Mouse (Mus musculus) hindbrain, embryonic 16.5 days (tissue): ENCODE results near the gene Olfr766-ps1. TPM values are rescaled to one million over a fixed set of nuclear protein-coding genes. Genes with fewer than 3 reads are reported as not detected.

Experiments
- ATAC-seq: fragments of 200-750 bp; cut with Nextera tagmentation; 2 replicates; pipeline ENCODE4 v1.8.0; 2017; ENCODE audit warnings: moderate TSS enrichment, moderate library complexity
- H3K27ac ChIP-seq: fragments of 300-500 bp; sonication (generic); 2 replicates; pipeline ENCODE4 v1.5.1; 2014; ENCODE audit warnings: low read depth, mild to moderate bottlenecking, control low read depth, low read length, moderate library complexity
- H3K27me3 ChIP-seq: fragments of 300-500 bp; sonication (generic); replicated peaks from 2 replicates; pipeline ENCODE4 v1.6.1; 2014; ENCODE audit warnings: low read length; ENCODE audit not compliant: control insufficient read depth, insufficient read depth
- H3K36me3 ChIP-seq: fragments of 300-500 bp; sonication (generic); 2 replicates; pipeline ENCODE4 v1.6.1; 2014; ENCODE audit warnings: mild to moderate bottlenecking, low read length, moderate library complexity, mixed read lengths; ENCODE audit not compliant: control insufficient read depth, insufficient read depth
- H3K4me1 ChIP-seq: fragments of 300-500 bp; sonication (generic); 2 replicates; pipeline ENCODE4 v1.6.1; 2014; ENCODE audit warnings: low read depth, low read length; ENCODE audit not compliant: control insufficient read depth, insufficient read depth
- H3K4me2 ChIP-seq: fragments of 300-500 bp; sonication (generic); 2 replicates; pipeline ENCODE4 v1.6.1; 2014; ENCODE audit warnings: mild to moderate bottlenecking, low read length, control low read depth, moderate library complexity
- H3K4me3 ChIP-seq: fragments of 300-500 bp; sonication (generic); 2 replicates; pipeline ENCODE4 v1.5.1; 2014; ENCODE audit warnings: mild to moderate bottlenecking, low read length, control low read depth, moderate library complexity
- H3K9ac ChIP-seq: fragments of 300-500 bp; sonication (generic); 2 replicates; pipeline ENCODE4 v1.6.1; 2014; ENCODE audit warnings: low read depth, mild to moderate bottlenecking, control low read depth, low read length, moderate library complexity
- H3K9me3 ChIP-seq: fragments of 300-500 bp; sonication (generic); 2 replicates; pipeline ENCODE4 v1.6.1; 2014; ENCODE audit warnings: mild to moderate bottlenecking, low read length, moderate library complexity; ENCODE audit not compliant: control insufficient read depth
- WGBS: fragments of 180-500 bp; shearing (Covaris S2); extraction: QIAGEN DNeasy Blood & Tissue Kit; methylation state at CpG from one replicate; pipeline ENCODE4 v1.1.7; 2014; 5-methylcytosine and 5-hydroxymethylcytosine counted together
- polyA plus RNA-seq: library from polyadenylated mRNA; unstranded; fragments of >200 nt; fragmentation: Nextera tagmentation; extraction: Ambion mirVana; gene quantifications from 2 replicates; pipeline ENCODE4 v1.2.1, GENCODE M21; 2015

Olfr766-ps1 gene
- polyA plus RNA-seq, 1 experiment from 2014 or later = not detected

- H3K27me3 ChIP-seq = no peaks in the 10 kb centered on the region
- ATAC-seq = peak; percentile 71
- WGBS = 63% methylated on average over 3 of the region's 3 CpGs
Measured at GRCm38 (mm10) chr10:129026018-129026662, 42.6 kb downstream of the Olfr766-ps1 start.

GRCm38 (mm10) chr10:129023319-129023718 is 45.5 kb downstream of the Olfr766-ps1 start:
- no peak overlapping the region for H3K27ac ChIP-seq
- H3K27me3 ChIP-seq = no peaks in the 10 kb centered on the region
- H3K9ac ChIP-seq = no peak overlapping the region
- H3K4me2 ChIP-seq = no peak overlapping the region
- no peaks in the 10 kb centered on the region for H3K9me3 ChIP-seq
- H3K4me1 ChIP-seq = no peaks in the 10 kb centered on the region
- no peak overlapping the region for H3K4me3 ChIP-seq
- ATAC-seq = no peak
- H3K36me3 ChIP-seq = no peaks in the 10 kb centered on the region

More at GRCm38 (mm10) chr10:129026018-129026662, 42.6 kb downstream of the Olfr766-ps1 start:
- Histone ChIP-seq H3K9ac (no peak overlapping the region), H3K9me3 (no peaks in the 10 kb centered on the region), H3K4me2 (no peak overlapping the region), H3K27ac (no peak overlapping the region), H3K36me3 (no peaks in the 10 kb centered on the region), H3K4me3 (no peak overlapping the region), H3K4me1 (no peaks in the 10 kb centered on the region)

DNA sequence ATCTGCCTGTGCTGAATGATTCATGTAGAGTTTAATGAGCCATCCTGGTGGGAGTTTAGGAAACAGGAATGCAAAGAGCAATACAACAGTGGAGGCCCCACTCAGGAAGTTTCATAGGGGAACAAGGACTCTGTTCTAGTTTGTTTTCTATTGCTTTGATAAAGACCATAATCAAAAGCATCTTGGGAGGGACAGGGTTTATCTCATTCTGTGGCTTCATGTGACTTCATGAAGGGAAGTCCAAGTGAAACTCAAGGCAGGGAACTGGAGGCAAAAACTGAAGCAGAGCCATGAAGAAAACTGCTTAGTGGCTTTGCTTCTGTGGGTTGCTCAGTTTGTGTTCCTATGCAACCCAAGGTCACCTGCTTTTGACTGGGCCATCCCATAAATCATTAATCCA is 54.3 kb downstream of the Olfr766-ps1 start:
- ATAC-seq = no peak
- Histone ChIP-seq H3K4me1 (no peaks in the 10 kb centered on the region), H3K27me3 (no peaks in the 10 kb centered on the region), H3K36me3 (no peaks in the 10 kb centered on the region), H3K9me3 (no peaks in the 10 kb centered on the region), H3K9ac (no peak overlapping the region), H3K4me3 (no peak overlapping the region), H3K27ac (no peak overlapping the region), H3K4me2 (no peak overlapping the region)

Other genes with a start within 250 kb of the Olfr766-ps1 start
- gene Ormdl2, start 247.3 kb downstream of the Olfr766-ps1 start, polyA plus RNA-seq = 23.6 and 27.6 TPM in 2 replicates
- 5.8 and 6.5 TPM in 2 replicates for gene Gdf11, start 177.3 kb downstream of the Olfr766-ps1 start, polyA plus RNA-seq
- gene Cd63, start 168.0 kb downstream of the Olfr766-ps1 start, polyA plus RNA-seq = 322 and 343 TPM in 2 replicates
- gene Rdh5, start 146.1 kb downstream of the Olfr766-ps1 start, polyA plus RNA-seq = 29.6 and 30.0 TPM in 2 replicates
- gene Bloc1s1, start 144.9 kb downstream of the Olfr766-ps1 start, polyA plus RNA-seq = 247 and 278 TPM in 2 replicates
- 12.7 and 12.8 TPM in 2 replicates for gene Itga7, start 135.2 kb downstream of the Olfr766-ps1 start, polyA plus RNA-seq
- gene Mettl7b, start 108.0 kb downstream of the Olfr766-ps1 start, polyA plus RNA-seq = not detected in 2 replicates
- gene Olfr9, start 79.5 kb downstream of the Olfr766-ps1 start, polyA plus RNA-seq = not detected in 2 replicates
- gene Olfr763, start 58.2 kb downstream of the Olfr766-ps1 start, polyA plus RNA-seq = not detected in 2 replicates
- not detected in 2 replicates for gene Olfr764-ps1, start 29.1 kb downstream of the Olfr766-ps1 start, polyA plus RNA-seq
- gene Olfr765, start 19.0 kb downstream of the Olfr766-ps1 start, polyA plus RNA-seq = not detected in 2 replicates
- not detected in 2 replicates for gene Olfr767, start 13.9 kb upstream of the Olfr766-ps1 start, polyA plus RNA-seq
- not detected in 2 replicates for gene Olfr768, start 30.4 kb upstream of the Olfr766-ps1 start, polyA plus RNA-seq
- gene Olfr769, start 48.9 kb upstream of the Olfr766-ps1 start, polyA plus RNA-seq = not detected in 2 replicates
- not detected in 2 replicates for gene Olfr770, start 70.0 kb upstream of the Olfr766-ps1 start, polyA plus RNA-seq
- not detected in 2 replicates for gene Olfr771, start 95.8 kb upstream of the Olfr766-ps1 start, polyA plus RNA-seq
- not detected in 2 replicates for gene Olfr772, start 108.9 kb upstream of the Olfr766-ps1 start, polyA plus RNA-seq
- gene Olfr773, start 118.4 kb upstream of the Olfr766-ps1 start, polyA plus RNA-seq = not detected in 2 replicates
- not detected in 2 replicates for gene Olfr774, start 167.2 kb upstream of the Olfr766-ps1 start, polyA plus RNA-seq
- not detected in 2 replicates for gene Olfr775, start 179.4 kb upstream of the Olfr766-ps1 start, polyA plus RNA-seq
- gene Olfr776, start 190.2 kb upstream of the Olfr766-ps1 start, polyA plus RNA-seq = not detected in 2 replicates
- gene Olfr777, start 202.5 kb upstream of the Olfr766-ps1 start, polyA plus RNA-seq = not detected in 2 replicates
- not detected in 2 replicates for gene Olfr780, start 249.1 kb upstream of the Olfr766-ps1 start, polyA plus RNA-seq